Mouse (Mus musculus): Measurements from ENCODE around the gene Ubald2. TPM values are rescaled to one million over a fixed set of nuclear protein-coding genes. Genes with fewer than 3 reads are reported as not detected.

Ubald2 gene
- polyA plus RNA-seq, 2 experiments: 50.3 to 70.9 TPM

DNA sequence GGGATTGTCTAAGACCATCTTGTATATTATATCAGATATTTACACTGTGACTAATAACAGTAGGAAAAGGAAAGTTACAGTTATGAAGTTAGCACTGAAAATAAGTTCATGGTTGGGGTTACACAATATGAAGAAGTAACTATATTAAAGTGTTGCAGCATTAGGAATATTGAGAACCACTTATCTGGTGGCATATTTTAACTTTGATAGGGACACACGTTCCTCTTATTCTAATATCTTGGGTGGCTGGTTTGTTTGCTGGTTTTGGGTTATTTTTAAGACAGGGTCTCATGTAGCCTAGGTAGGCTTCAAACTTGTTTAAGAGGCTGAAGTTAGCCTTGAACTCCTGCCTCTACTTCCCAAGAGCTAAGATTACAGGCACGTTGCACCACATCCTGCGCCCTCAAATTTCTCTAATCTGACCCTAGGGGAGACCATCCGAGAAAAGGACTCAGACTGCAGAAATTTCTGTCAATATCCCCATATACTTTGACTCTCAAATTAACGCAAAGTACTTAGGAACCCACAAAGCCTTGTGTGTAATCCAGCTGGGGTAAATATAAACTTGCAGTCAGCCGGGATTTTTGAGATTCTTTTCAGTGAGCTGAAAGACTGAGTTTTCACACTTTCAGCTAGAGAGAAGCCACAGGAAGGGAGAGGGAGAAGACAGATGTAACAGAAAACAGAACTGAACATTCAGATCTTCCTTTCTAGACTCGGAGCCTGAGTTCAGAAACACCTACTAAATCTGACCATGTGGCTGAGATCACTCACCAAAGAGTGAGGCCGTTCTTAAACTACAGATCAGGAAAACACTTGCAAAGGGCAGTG is 36.2 kb upstream of the Ubald2 start:
- Histone ChIP-seq H3K36me3 (replicated peaks; ENCODE audit: control insufficient read depth, insufficient read depth, low read depth) (peaks cover 5% of the 10 kb centered on the region), H3K4me3 (ENCODE audit: insufficient read depth in 1 of 2, low read depth in 2 of 2, low read length in 2 of 2) (no peak overlapping the region)

DNA sequence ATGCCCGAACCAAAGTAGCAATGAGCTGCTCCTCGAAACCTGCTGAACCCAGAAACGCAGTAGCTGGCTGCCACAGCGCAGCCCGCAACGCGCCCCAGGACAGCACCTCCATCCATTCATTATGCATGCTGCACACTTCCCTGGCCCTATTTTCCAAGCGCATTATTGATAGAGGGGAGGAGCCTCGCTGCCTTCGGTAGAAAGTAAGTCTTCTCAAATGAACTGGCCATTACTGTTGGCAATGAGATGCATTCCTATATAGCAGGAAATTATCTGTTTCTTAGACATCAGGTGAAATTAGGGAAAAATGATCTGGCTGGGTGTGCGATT is 35.6 kb upstream of the Ubald2 start:
- Histone ChIP-seq H3K4me2 (ENCODE audit: low read depth) (no peak overlapping the region), H3K27me3 (ENCODE audit: control insufficient read depth, insufficient read depth, low read length) (no peaks in the 10 kb centered on the region), H3K9me3 (ENCODE audit: control insufficient read depth, low read length) (no peaks in the 10 kb centered on the region), H3K36me3 (replicated peaks; ENCODE audit: control insufficient read depth, insufficient read depth, low read depth) (peaks cover 5% of the 10 kb centered on the region), H3K27ac (no peak overlapping the region), H3K4me1 (replicated peaks; ENCODE audit: control insufficient read depth in 2 of 2, insufficient read depth in 2 of 2, low read length in 1 of 2) (peaks cover 0 to 7% of the 10 kb centered on the region in 2 experiments; a peak in 1 of 4 replicates), H3K4me3 (ENCODE audit: insufficient read depth in 1 of 2, low read depth in 2 of 2, low read length in 2 of 2) (no peak overlapping the region), H3K9ac (replicated peaks) (no peak overlapping the region)
- ATAC-seq (ENCODE audit: insufficient read depth) (no peak), DNase-seq (ENCODE audit: low read depth in 3 of 3, low spot score in 3 of 3) (no peak)
- TF ChIP-seq EP300 (IDR thresholded peaks at IDR 0.05; ENCODE audit: low read depth) (no peak), CTCF (IDR thresholded peaks at IDR 0.05; ENCODE audit: low read depth) (no peak)
- WGBS (ENCODE audit: insufficient replicate concordance): 85% methylated on average over 11 of the region's 11 CpGs

More for the DNA sequence above, 36.2 kb upstream of the Ubald2 start:
- H3K4me1 ChIP-seq (replicated peaks; ENCODE audit: control insufficient read depth in 2 of 2, insufficient read depth in 2 of 2, low read length in 1 of 2): peaks cover 0 to 7% of the 10 kb centered on the region in 2 experiments; a peak in 1 of 4 replicates
- no peak for TF ChIP-seq CTCF (IDR thresholded peaks at IDR 0.05; ENCODE audit: low read depth)
- WGBS (ENCODE audit: insufficient replicate concordance): 52% methylated on average over 8 of the region's 8 CpGs
- H3K9ac ChIP-seq (replicated peaks): no peak overlapping the region
- no peak for ATAC-seq (ENCODE audit: insufficient read depth)
- no peaks in the 10 kb centered on the region for H3K27me3 ChIP-seq (ENCODE audit: control insufficient read depth, insufficient read depth, low read length)
- H3K27ac ChIP-seq: no peak overlapping the region
- H3K9me3 ChIP-seq (ENCODE audit: control insufficient read depth, low read length): no peaks in the 10 kb centered on the region
- DNase-seq (ENCODE audit: low read depth in 3 of 3, low spot score in 3 of 3): no peak
- no peak overlapping the region for H3K4me2 ChIP-seq (ENCODE audit: low read depth)

DNA sequence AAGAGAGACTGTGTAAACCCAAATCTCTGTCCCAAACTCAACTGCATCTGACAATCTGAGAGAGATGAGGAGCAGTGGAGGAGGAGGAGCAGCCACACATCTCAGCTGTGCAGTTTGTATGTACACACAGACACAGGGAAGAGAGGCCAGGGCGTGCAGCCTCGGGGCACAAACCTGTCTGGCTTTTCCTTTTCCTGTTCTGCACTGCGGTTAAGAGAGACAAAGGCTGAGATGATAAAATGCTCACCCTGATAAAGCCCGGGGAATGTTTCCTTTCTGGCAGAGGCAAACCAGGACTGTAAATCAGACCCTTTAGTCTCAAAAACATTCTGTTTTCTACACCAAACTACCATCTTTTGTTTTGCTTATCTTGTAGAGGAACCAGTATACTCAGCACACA is 33.3 kb upstream of the Ubald2 start:
- Histone ChIP-seq H3K4me3 (ENCODE audit: insufficient read depth in 1 of 2, low read depth in 2 of 2, low read length in 2 of 2) (no peak overlapping the region), H3K27me3 (ENCODE audit: control insufficient read depth, insufficient read depth, low read length) (no peaks in the 10 kb centered on the region), H3K4me2 (ENCODE audit: low read depth) (no peak overlapping the region), H3K9ac (replicated peaks) (no peak overlapping the region), H3K36me3 (replicated peaks; ENCODE audit: control insufficient read depth, insufficient read depth, low read depth) (peaks cover 1% of the 10 kb centered on the region), H3K27ac (no peak overlapping the region), H3K9me3 (ENCODE audit: control insufficient read depth, low read length) (no peaks in the 10 kb centered on the region), H3K4me1 (replicated peaks; ENCODE audit: control insufficient read depth in 2 of 2, insufficient read depth in 2 of 2, low read length in 1 of 2) (0 out of 4 replicates have a peak, but pooled peaks cover 0 to 3% of the 10 kb centered on the region in 2 experiments)
- no peak for ATAC-seq (ENCODE audit: insufficient read depth)
- no peak for DNase-seq (ENCODE audit: low read depth in 3 of 3, low spot score in 3 of 3)
- TF ChIP-seq CTCF (IDR thresholded peaks at IDR 0.05; ENCODE audit: low read depth) (no peak), EP300 (IDR thresholded peaks at IDR 0.05; ENCODE audit: low read depth) (no peak)
- 6% methylated on average over 4 of the region's 4 CpGs for WGBS (ENCODE audit: insufficient replicate concordance)

DNA sequence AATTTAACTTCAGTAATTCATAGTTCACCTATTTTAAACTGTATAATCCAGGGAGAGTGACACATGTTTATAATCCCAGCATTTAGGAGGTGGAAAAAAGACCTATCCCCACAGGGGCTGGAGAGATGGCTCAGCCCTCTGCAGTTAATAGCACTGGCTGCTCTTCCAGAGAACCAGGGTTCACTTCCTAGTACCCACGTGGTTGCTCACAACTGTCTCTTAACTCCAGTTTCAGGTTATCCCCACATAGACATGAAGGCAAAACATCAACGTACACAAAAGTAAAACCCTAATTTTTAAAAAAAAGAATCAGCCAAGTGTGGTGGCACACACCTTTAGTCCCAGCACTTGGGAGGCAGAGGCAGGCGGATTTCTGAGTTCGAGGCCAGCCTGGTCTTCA is 28.3 kb upstream of the Ubald2 start:
- H3K9me3 ChIP-seq (ENCODE audit: control insufficient read depth, low read length): no peaks in the 10 kb centered on the region
- whole genome bisulfite sequencing (ENCODE audit: insufficient replicate concordance): 62% methylated on average over 4 of the region's 4 CpGs
- H3K36me3 ChIP-seq (replicated peaks; ENCODE audit: control insufficient read depth, insufficient read depth, low read depth): no peaks in the 10 kb centered on the region
- ATAC-seq (ENCODE audit: insufficient read depth) (no peak), DNase-seq (ENCODE audit: low read depth in 3 of 3, low spot score in 3 of 3) (no peak)
- no peak overlapping the region for H3K27ac ChIP-seq
- H3K4me2 ChIP-seq (ENCODE audit: low read depth): no peak overlapping the region
- H3K9ac ChIP-seq (replicated peaks): no peak overlapping the region
- no peak overlapping the region for H3K4me3 ChIP-seq (ENCODE audit: insufficient read depth in 1 of 2, low read depth in 2 of 2, low read length in 2 of 2)
- H3K27me3 ChIP-seq (ENCODE audit: control insufficient read depth, insufficient read depth, low read length): no peaks in the 10 kb centered on the region
- TF ChIP-seq CTCF (IDR thresholded peaks at IDR 0.05; ENCODE audit: low read depth) (no peak), EP300 (IDR thresholded peaks at IDR 0.05; ENCODE audit: low read depth) (no peak)
- H3K4me1 ChIP-seq (replicated peaks; ENCODE audit: control insufficient read depth in 2 of 2, insufficient read depth in 2 of 2, low read length in 1 of 2): peaks cover 0 to under 1% of the 10 kb centered on the region in 2 experiments; a peak in 1 of 4 replicates

DNA sequence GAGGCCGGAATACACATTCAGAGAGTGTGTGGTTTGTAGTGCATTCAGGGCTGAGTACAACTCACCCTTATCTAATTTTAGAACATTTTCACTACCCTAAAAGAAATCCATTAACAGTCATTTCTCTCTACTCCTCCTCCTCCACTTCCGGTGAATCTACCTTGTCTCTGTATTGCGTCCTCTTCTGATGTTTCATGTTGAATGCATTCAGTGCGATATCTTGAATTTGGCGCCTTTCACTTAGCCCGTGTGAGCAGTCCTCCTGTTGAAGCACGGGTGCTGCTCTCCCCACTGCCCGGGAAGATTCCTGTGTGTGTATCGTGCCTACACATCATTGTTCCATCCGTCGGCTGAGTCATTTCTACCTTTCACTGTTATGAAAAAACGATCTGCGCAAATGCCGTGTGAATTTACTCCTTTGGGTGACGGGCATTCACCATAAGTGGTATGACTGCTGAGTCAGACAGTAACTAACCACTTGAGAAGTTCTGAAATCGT is 27.6 kb upstream of the Ubald2 start:
- Histone ChIP-seq H3K4me1 (replicated peaks; ENCODE audit: control insufficient read depth in 2 of 2, insufficient read depth in 2 of 2, low read length in 1 of 2) (no peaks in the 10 kb centered on the region; a peak in 1 of 4 replicates), H3K27me3 (ENCODE audit: control insufficient read depth, insufficient read depth, low read length) (peaks cover under 1% of the 10 kb centered on the region; the same call in 1 of the 2 replicates), H3K4me2 (ENCODE audit: low read depth) (no peak overlapping the region), H3K9me3 (ENCODE audit: control insufficient read depth, low read length) (no peaks in the 10 kb centered on the region), H3K4me3 (ENCODE audit: insufficient read depth in 1 of 2, low read depth in 2 of 2, low read length in 2 of 2) (no peak overlapping the region), H3K36me3 (replicated peaks; ENCODE audit: control insufficient read depth, insufficient read depth, low read depth) (no peaks in the 10 kb centered on the region), H3K27ac (no peak overlapping the region), H3K9ac (replicated peaks) (no peak overlapping the region)
- TF ChIP-seq EP300 (IDR thresholded peaks at IDR 0.05; ENCODE audit: low read depth): no peak
- TF ChIP-seq CTCF (IDR thresholded peaks at IDR 0.05; ENCODE audit: low read depth): no peak
- 72% methylated on average over 16 of the region's 16 CpGs for WGBS (ENCODE audit: insufficient replicate concordance)
- DNase-seq (ENCODE audit: low read depth in 3 of 3, low spot score in 3 of 3) (no peak), ATAC-seq (ENCODE audit: insufficient read depth) (no peak)
